Mouse (Mus musculus) kidney, postnatal 25 days (tissue): Measurements from ENCODE around the gene Trpm8.
A peak's percentile ranks its signal among the peaks of the same experiment; 100 is the strongest.

ENCODE experiments used
- DNase-seq, 2 experiments: peaks; one replicate each; pipeline ENCODE4 v3.0.0; 2021; ENCODE audit warnings: mixed read lengths in 2 of 2

Trpm8 gene

DNA sequence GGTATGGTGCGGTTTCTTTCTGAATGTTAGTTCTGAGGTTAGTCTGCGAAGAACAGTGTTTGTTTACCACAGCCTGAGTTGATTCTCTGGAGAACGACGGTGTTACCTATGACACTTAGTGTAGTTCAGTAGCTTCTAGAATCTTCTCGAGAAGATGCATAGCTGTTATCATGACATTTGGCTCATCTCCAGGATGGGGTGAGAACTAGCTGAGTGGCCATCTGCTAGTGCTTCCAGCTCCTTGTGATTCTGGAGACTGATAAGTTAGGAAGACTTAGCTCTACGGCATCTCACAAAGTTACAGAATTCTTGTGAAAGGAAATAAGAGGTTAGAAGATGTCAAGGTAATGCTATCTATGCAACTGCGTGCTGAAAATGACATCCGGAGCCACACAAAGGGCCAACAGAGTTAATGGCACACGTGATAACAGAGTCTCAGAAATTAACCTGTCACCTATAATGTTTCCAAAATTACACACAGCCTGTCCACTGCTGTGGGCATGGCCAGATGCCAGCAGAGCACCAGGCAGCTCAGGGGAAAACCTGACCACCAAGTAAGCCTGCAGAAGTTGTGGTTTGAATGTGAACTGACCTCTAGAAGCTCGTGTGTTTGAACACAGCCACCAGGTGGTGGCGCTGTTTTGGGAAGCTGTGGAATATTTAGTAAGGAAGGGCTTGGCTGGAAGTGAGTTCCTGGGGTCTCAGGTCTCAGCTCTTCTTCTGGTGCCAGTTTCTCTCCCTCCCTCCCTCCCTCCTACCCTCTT lies 89.6 kb downstream of the Trpm8 start:
- DNase-seq = peak in 1 of 2 experiments; percentile 5

DNA sequence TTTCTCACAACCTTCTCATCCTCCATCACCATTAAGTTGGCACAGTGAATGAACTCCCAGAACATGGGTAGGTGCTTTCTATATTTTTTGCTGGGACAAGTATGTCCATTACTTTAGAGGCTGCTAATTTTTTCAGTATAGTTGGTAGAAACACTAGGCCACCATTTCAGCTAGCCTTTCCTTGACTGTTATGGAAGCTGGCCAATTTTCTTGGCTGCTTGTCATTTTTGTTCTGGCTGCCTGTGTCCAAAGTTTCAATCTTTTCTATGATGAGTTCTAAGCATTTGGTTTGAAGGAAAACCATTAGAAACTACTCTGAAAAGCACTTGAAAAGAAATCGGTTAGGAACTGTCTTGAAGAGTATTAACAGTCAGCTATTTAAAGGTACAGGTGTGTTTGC lies 101.0 kb downstream of the Trpm8 start:
- peak in 1 of 2 experiments; percentile 32 for DNase-seq

DNA sequence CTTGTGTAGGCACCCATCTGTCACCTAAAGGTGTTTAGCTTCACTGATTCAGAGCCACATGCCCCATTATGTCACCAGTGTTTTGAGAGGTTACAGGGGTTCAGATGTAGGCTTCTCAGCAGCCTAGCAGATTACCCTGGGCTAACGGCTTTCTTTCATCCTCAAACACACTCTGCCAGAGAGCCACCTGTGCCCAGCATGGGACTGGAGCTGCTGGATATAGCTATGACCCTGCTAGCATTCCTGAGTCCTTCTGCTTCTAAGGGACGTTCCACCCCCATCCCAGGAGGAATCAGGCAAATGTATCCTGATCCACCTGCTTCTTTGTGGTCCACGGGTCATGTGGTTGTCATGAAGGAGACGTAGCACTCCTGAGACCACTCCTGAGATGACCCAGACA lies 114.2 kb downstream of the Trpm8 start:
- DNase-seq = no peak

DNA sequence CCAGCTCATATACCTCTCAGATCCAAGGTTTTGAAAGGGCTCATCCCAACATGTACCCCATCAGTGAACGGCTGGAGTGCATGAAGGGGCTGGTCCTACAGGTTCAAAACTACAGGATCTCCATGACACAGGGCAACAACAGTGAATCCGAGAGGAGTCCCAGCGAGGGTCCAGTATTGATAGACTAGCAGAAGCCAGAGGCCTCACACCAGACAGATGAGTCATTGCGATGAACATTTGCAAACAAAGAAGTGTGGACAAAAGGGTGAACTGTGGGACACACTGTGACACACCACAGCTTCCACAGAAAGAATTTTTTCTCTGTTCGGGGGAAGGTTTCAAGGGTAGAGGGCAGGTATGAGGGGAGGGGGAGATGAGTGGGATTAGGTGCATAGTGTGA lies 115.9 kb downstream of the Trpm8 start:
- no peak for DNase-seq

DNA sequence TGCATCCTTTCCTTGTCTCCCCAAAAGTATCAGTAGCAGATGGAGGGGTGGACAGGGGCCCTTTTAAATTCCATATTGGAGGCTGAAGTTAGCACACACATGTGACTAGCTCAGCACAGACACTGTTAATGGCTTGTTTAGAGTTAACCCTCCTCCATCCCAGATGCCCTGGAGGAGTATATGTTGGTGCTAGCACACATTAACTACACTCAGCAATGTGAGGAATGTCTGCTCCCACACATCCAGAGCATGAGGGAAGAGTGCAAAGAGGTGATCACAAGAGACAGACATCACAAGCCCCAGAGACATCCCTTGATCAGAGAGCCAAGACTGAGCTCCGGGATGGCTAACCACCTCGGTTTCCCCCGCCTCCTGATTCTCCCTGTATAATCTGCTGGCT lies 125.9 kb downstream of the Trpm8 start:
- no peak for DNase-seq

DNA sequence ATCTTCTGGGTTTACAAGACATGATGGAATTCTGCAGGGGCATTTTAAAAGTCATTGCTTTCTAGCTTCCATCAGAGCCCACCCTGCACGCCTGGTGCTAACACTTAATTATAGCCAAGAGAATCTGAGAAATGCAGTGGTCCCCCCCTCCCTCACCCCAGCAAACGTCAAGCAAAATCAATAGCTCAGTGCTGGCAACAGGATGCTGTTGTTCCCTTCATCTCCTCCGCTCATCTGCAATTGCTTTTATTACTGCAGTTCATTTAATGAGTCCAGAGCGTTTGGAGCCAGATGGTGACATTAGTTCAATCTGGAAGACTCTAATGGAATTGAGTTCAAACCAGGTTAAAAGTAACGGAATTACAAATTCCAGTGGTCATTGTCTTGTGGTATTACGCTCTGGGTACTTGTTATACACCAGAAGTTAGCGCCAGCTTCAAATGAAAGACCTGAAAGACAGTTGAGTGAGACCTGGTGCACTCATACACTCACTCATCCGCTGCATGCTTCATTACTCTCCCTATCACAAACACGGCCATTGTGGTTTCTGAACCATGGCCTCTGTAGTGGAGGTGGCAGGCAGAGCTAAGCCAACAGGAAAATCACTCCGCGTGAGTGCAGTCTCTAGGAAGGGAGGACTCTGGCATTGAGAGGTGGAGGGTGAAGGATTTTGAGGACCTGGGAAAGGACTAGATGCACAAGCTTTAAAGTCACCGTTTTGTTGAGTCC lies 128.8 kb downstream of the Trpm8 start:
- DNase-seq = peak; percentile 24 to 57

DNA sequence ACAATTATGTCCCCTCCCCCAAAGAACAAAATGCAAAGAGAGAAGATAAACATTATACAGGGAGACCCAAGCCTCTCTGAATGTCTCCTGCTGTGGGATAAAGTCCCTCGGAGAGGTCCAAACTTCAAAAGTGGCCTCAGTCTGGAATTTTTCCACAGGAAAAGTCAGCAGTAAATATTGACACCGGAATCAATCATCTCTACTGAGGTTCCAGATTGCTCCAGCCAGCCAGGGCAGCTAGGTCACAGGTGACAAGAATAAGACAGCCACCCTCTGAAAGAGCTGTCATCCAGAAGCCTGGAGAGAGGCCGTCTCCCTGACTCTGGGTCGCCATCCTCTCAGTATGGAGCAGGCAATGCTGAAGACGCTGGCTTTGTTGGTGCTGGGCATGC lies 129.3 kb downstream of the Trpm8 start, which contains the start of gene Spp2:
TSS of gene Spp2 (plus strand) at position 155 of the 392 bp plus-strand sequence.
- peak; percentile 42 to 55 for DNase-seq

DNA sequence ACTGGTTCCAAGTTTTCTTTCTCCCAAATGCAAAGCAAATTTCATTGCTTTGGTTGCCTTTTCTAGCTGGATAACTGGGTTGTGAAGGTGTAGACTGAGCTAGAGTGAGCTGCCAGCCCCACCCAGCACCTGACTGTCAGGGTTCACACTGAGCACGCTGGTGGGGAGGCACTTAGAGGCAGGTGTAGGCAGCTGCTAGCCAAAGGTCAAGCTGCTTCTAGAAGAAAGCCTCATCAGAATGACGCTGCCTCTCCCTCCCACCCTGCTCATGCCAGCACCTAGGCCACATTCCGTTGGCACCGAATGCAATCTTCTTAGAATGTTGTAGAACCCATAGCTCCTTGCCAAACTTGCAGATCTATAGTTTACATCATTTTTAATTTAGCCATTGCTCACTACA lies 130.9 kb downstream of the Trpm8 start:
- peak; percentile 63 to 86 for DNase-seq

DNA sequence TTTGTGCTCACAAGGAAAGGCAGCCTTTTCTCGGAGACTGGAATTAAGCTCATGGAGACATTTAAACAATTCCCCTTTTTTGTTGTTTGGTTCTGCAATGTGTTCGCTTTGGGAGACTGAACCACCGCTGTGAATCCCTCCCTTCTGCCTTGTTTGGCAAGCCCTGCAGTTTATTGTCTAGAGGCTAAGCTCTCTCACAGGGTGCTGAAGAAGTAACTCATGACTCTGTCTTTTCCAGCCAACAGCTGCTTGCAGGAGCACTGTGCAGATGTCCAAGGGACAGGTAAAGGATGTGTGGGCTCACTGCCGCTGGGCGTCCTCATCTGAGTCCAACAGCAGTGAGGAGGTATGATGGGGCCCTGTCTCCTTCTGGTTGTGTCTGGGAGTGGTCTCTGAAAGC lies 134.6 kb downstream of the Trpm8 start:
- no peak for DNase-seq

DNA sequence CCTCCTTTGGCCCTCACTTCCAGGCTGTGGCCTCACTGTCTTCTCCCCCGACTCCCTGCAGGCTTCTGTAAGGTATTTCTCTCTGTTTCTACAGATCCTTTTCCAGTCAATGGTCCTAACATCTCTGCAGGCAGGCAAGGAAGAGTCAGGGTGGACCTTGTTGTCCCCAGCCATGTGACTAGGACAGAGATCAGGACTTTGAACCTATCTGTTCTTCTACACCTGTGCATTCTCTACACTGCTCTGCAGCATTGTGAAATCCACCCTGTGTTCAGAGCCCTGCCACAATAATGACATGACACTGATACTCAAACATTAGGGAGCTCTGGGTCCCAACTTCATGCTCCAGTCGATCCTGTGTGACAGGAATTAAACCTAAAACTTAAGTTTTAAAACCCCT lies 141.5 kb downstream of the Trpm8 start:
- peak; percentile 14 to 45 for DNase-seq

DNA sequence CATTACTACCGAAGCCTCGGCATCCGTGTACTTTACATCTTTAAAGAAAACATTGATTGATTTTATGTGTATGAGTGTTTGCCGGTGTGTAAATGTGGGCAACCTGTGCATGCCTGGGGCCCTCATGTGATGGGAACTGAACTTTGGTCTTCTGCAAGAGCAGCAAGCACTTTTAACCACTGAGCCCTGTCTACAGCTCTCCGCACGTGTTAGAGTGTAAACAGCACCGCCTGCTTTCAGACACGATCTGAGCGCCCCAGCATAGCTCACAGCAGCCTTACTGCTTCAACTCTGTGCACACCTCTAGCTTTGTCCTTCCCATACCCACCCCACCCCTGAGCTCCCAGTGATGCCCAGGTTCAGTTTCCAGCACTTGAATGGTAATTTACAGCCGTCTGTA lies 144.6 kb downstream of the Trpm8 start:
- DNase-seq = peak; percentile 56 to 71

DNA sequence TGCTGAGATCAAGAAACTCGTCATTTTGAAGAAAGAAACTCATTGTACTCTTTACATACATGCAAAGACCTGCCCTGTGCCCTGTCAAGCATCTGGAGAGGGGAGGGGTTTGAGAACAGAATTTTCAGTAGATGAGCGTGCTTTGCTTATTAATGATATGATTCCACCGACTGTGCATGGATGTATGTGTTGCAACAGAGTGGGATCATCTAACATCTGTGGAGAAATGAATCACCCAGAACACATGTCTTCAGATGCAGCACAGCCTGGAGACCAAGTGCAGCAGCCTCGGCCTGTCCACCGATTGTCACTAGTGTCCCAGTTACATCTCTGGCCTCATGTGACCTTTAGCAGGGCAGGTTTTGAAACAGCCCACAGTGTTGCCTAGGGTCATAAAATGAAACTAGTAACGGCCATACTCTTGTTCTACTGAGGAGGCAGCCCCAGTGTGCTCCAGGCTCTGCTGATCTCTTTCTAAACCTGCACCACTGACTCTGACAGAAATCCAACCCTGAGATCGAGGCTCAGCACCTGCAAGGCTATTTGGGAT lies 145.5 kb downstream of the Trpm8 start:
- no peak for DNase-seq

DNA sequence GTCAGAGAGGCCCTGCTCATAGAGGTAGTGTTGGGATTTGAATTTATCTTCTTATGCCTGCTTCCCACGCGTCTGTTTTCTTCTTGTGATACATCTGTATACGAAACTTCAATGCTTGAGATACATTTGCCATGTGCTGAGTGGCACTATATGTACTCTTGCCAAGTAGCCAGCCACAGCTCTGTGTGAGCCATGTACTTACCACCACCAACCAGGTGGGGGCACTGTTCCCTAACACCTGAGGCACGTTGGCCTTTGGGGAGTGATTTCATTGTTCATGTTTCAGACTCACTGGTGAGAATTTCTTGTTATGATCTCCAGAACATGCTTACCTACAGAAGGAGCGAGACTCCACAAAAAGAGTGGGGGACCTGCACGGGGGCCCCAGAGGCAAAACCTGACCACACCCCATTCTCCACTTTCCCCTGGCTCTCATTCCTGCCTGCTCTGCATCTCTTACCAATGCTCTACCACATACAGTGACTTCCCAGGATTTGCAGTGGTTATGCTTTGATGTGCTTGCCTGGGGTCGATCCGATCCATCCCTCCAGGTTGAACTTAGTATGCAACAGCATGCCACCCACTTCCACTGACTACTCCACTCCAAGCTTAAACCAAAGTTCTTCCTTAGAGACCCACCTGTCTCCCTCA lies 147.3 kb downstream of the Trpm8 start:
- DNase-seq = peak; percentile 75 to 78

DNA sequence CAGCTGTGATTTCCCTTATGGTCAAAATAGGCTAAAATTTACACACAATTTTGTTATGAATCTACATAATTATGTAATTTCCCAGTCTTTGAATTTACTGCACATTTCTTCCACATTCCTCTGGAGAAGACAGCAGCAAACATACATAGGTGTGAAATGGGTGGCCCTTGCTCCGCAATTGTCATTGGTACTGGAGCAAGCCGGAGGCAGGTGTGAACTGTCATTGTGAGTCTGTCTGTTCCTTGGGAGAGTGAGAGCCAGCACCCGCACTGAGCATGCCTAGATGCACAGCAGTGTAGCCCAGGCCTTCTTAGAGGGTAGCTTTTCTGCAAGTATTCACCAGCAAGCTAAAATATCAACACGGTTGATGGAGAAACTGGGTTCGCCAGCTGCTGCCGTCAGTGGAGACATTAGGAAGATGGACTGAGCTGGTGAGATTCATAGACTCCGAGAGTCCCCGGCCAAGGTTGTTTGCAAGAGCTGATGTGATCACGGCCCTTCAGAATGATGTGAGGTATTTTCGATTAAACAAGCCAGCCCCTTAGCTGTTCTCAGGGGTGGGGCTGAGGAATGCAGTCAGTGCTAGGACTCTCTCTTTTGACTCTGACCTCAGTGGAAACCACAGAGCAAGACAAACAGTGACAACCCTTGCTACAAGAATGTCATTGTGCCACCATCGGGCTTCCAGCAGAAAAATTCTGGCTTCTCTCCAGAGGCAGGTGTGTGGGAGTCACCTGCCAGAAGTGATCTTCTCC lies 150.7 kb downstream of the Trpm8 start:
- no peak for DNase-seq

DNA sequence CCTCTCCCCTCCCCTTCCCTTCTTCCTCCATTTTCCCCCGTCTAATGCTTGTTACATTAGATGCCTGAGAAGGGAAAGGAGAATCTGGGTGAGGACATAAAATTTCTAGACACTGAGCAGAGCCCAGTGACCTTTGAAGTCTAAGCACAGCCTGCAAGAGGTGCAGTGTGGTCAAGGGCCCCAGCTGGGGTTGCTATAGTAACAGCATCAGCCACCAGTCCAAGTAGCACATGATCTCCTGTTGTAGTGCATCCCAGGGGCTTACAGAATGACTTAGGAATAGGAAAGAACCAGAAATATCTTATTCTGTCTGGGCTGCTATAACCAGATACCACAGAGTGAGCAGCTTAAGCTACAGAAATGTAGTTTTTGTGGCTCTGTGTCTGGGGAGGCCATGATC lies 152.0 kb downstream of the Trpm8 start:
- DNase-seq = peak in 1 of 2 experiments; percentile 60

DNA sequence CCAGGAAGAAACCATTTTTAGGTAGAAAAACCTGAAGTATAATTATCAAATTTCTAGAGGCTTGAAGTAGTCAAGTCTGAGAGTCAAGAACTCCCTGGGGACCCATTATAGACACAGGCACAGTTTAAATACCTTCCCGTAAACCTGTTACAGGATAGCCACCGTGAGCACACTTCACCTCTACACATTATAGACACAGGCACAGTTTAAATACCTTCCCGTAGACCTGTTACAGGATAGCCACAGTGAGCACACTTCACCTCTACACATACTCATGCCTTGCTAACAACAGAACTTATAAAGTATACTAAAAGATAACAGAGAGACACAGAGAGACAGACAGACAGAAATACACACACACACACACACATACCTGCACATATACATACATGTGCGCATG lies 153.8 kb downstream of the Trpm8 start:
- DNase-seq = no peak

DNA sequence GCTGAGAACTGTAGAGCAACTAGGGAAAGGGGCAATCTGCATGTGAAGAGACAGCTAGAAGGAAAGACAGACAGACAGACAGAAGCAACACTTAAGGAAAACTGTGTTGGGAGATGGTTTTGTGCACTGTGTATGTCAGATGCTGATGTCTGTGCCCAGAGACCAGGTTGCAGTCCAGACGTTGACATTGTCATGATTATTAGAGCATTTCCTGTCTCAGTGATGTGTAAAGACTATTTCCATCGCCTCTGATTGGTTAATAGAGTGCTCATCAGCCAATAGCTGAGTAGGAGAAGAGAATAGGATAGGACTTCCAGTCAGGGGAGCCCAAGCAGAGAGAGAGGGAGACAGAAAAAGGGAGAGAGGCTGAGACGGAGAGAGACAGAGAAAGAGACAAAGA lies 155.1 kb downstream of the Trpm8 start:
- no peak for DNase-seq

DNA sequence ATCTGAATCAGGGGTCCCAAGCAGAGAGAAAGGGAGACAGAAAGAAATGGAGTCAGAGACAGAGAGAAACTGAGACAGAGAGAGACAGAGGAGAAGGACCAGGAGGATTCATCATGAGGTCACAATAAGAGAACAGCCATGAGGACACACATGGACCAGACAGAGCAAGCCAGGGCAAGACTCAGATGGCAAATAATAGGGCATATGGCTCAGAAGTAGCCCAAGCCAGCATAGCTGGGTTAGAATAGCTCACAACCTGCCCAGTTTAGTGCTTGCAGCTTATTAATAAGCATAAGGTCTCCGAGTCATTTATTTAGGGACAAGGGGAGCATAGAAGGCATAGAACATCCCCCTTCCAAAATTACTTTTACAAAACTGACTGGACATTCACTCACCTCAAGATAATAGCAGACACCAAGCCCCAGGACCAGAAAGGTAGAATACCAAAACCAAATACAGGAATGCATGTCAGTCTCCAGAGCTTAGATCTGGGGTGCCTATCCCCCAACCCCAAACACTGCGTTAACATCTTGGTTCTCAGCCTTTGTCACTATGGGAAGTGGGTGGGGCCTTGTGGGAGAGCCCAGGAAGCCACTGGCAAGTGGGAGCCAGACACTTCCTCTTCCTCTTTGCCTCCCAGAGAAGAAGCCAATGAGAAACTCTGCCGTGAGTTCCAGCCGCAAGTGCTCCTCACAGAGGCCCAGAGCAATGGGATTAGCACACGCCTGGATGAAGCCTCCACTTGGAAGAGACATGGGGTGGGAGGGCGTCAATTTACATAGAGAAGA lies 155.8 kb downstream of the Trpm8 start:
- no peak for DNase-seq

DNA sequence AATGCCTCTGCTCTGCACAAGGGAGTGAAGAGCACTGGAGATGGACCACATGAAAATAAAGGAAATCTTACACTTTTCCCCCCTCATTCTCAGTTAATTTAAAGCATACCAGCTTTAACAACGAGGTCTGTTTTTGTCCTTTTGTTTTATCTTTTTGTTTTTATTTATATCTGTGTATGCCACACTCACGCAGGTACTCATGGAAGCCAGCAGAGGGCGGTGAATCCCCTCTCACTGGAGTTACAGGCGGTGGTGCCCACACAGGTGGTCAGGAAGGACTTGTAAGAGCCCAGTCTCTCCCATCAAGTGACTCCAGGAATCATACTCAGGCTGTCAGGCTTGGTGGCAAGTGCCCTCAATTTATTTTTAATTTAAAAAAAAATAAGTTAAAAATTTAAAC lies 156.6 kb downstream of the Trpm8 start:
- no peak for DNase-seq

DNA sequence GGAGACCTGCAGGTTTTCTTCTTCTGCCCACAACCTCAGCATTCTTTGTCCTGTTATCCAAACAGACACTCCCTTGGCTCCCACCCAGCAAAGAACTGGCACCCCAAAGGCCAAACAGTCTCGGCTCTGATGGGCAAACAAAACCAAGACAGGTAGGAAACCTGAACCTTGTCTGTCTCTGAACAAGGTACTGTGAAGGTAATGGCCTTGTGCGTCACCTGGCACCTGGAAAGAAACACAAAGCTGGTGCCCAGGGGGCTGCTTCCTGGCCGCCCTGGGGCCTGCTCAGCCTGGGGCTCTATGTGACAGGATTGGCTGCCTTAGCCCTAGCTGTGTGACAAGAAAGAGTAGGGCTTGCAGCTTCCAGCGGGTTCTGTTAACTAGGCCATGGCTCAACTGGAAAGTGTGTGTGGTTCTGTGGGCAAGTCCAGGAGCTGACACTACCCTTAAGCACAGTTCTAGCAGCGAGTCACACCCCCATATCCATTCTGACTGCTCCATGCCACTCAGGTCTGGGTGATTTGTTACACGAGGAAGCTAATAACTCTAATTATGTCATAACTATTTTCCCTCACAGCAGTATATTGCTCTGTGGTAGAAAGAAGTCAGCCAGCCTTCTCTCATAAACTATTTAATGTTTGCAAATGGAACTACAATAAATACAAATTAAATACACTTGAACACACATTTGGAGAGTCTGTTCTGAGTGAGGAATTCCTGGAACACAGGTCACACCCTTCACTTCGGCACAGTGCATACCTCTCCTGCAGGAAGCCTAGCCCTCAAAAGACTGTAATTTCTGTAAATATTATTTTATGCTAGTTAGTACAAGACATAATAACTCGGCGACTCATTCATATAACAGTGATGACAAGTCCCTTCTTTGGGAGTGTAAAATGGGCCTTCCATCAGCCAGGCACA lies 160.0 kb downstream of the Trpm8 start:
- DNase-seq = peak in 1 of 2 experiments; percentile 18
